Mouse (Mus musculus) bone marrow, adult 2 months (tissue): Measurements from ENCODE around the gene Fat1. TPM values are rescaled to one million over a fixed set of nuclear protein-coding genes. Genes with fewer than 3 reads are reported as not detected.

ENCODE experiments used
- H3K27ac ChIP-seq: fragments of 200-500 bp; 2 replicates; pipeline ENCODE4 v1.5.1; 2012; ENCODE audit warnings: low read depth, mild to moderate bottlenecking, control low read depth, inconsistent platforms, low read length; ENCODE audit not compliant: control insufficient read depth, poor library complexity, insufficient read depth
- H3K4me1 ChIP-seq: fragments of 200-500 bp; 2 replicates; pipeline ENCODE4 v1.6.1; 2011; ENCODE audit warnings: low read length; ENCODE audit not compliant: control insufficient read depth, insufficient read depth
- H3K4me3 ChIP-seq: fragments of 200-500 bp; replicated peaks from 2 replicates; pipeline ENCODE3; 2011; ENCODE audit warnings: mild to moderate bottlenecking, low read depth, low read length, control low read depth; ENCODE audit not compliant: control insufficient read depth
- CTCF ChIP-seq: fragments of 200-500 bp; IDR thresholded peaks from 2 replicates; pipeline ENCODE4 v1.5.1; 2011; ENCODE audit warnings: low read length, control low read depth; ENCODE audit not compliant: control insufficient read depth, insufficient read depth
- POLR2A ChIP-seq: fragments of 200-500 bp; IDR thresholded peaks from 2 replicates; pipeline ENCODE4 v1.6.1; 2011; ENCODE audit warnings: low read depth, mild to moderate bottlenecking, control low read depth, low read length, borderline replicate concordance; ENCODE audit not compliant: control insufficient read depth
- WGBS: fragments of 180-500 bp; shearing (Covaris S2); methylation state at CpG from one replicate; pipeline ENCODE4 v1.1.7; 2018; 5-methylcytosine and 5-hydroxymethylcytosine counted together
- polyA plus RNA-seq: library from polyadenylated mRNA; stranded (reverse); fragments of >200 nt; gene quantifications from 2 replicates; pipeline ENCODE4 v1.2.4, GENCODE M21; 2011; ENCODE audit warnings: low replicate concordance; ENCODE audit not compliant: missing spikeins, insufficient read depth, insufficient read length

The Fat1 gene
- polyA plus RNA-seq, 1 experiment = 5.9 TPM

GRCm38 (mm10) chr8:45004021-45004420 is 68.8 kb downstream of the Fat1 start:
- WGBS = 47% methylated on average over 3 of the region's 3 CpGs
- TF ChIP-seq POLR2A = no peak
- no peak for TF ChIP-seq CTCF

DNA sequence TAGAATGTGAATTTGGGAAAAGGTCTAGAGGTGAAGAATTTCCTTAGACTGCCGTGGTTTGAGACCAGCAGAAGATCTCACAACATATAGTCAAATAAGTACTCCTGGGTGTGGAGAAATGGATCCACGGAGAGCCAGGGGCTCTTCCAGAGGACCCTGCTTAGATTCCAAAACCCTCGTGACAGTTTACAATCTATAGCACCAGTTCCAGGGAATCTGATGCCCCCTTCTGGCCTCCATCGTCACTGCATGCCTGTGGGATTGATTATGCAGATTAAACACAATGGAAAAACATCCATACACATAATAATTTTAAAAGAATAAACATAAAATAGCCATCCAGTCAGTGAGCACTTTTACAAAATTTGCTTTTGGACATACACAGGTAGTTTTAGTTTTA is 75.4 kb downstream of the Fat1 start:
- no peak for TF ChIP-seq CTCF
- no peak for TF ChIP-seq POLR2A
- Histone ChIP-seq H3K27ac (no peak overlapping the region), H3K4me3 (no peak overlapping the region), H3K4me1 (no peaks in the 10 kb centered on the region)
- 43% methylated on average over 4 of the region's 4 CpGs for WGBS

More at GRCm38 (mm10) chr8:45004021-45004420, 68.8 kb downstream of the Fat1 start:
- no peak overlapping the region for H3K4me3 ChIP-seq
- no peak overlapping the region for H3K27ac ChIP-seq
- H3K4me1 ChIP-seq = no peaks in the 10 kb centered on the region

- WGBS = 64% methylated on average over 12 of the region's 12 CpGs
- H3K27ac ChIP-seq = no peak overlapping the region
- no peaks in the 10 kb centered on the region for H3K4me1 ChIP-seq
- TF ChIP-seq CTCF (no peak), POLR2A (no peak)
- H3K4me3 ChIP-seq = no peak overlapping the region
Measured at GRCm38 (mm10) chr8:45011774-45012173, 76.5 kb downstream of the Fat1 start.

GRCm38 (mm10) chr8:45013852-45014251 is 78.6 kb downstream of the Fat1 start:
- WGBS = 81% methylated on average over 8 of the region's 8 CpGs
- H3K4me1 ChIP-seq = no peaks in the 10 kb centered on the region
- H3K27ac ChIP-seq = no peak overlapping the region
- no peak overlapping the region for H3K4me3 ChIP-seq
- no peak for TF ChIP-seq CTCF
- TF ChIP-seq POLR2A = no peak

GRCm38 (mm10) chr8:45014498-45015067 is 79.3 kb downstream of the Fat1 start:
- Histone ChIP-seq H3K4me3 (no peak overlapping the region), H3K27ac (no peak overlapping the region), H3K4me1 (no peaks in the 10 kb centered on the region)
- TF ChIP-seq POLR2A = no peak
- no peak for TF ChIP-seq CTCF
- WGBS = 58% methylated on average over 11 of the region's 11 CpGs

- TF ChIP-seq CTCF = no peak
- no peak for TF ChIP-seq POLR2A
- H3K4me3 ChIP-seq = no peak overlapping the region
- no peak overlapping the region for H3K27ac ChIP-seq
- no peaks in the 10 kb centered on the region for H3K4me1 ChIP-seq
- 89% methylated on average over 8 of the region's 8 CpGs for WGBS
Measured at GRCm38 (mm10) chr8:45015876-45016275, 80.6 kb downstream of the Fat1 start.

DNA sequence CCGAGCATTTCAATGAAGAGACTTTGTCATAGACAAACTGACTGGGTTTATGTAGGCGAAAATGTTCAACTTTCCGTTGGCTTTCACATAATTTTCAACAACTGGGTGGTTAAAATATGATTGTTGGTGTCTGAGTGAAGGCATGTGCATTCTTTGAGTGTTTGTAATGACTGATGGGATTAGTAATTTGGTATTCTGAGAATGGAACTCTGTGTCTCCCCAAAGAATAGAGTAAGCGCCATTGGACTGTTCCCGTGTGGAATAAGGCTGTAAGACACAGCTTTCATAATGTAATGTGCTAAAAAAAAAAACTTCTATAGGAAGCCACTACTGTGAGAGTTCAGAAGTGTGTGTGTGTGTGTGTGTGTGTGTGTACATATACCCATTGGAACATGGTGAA is 84.0 kb downstream of the Fat1 start:
- TF ChIP-seq POLR2A = no peak
- no peak for TF ChIP-seq CTCF
- Histone ChIP-seq H3K4me1 (no peaks in the 10 kb centered on the region), H3K27ac (no peak overlapping the region), H3K4me3 (no peak overlapping the region)
- 83% methylated on average over 5 of the region's 5 CpGs for WGBS

- TF ChIP-seq CTCF = no peak
- no peak for TF ChIP-seq POLR2A
- Histone ChIP-seq H3K4me3 (no peak overlapping the region), H3K27ac (no peak overlapping the region), H3K4me1 (no peaks in the 10 kb centered on the region)
- WGBS = 78% methylated on average over 5 of the region's 5 CpGs
Measured at GRCm38 (mm10) chr8:45021171-45021570, 85.9 kb downstream of the Fat1 start.
